Mouse (Mus musculus) thymus, postnatal 4 days (tissue): ENCODE measurements around the gene Olfr801.

Experiments
- DNase-seq: peaks from one replicate; pipeline ENCODE4 v3.0.0; 2021

The Olfr801 gene

GRCm38 (mm10) chr10:129673765-129674164 lies at the start of gene Olfr801:
Olfr801 (minus strand) TSS chr10:129673865.
- DNase-seq, result no peak

GRCm38 (mm10) chr10:129702910-129703309 lies 29.2 kb upstream of the Olfr801 start, which contains the start of gene Olfr804:
Olfr804 (plus strand) TSS chr10:129703210.
- DNase-seq, result no peak

GRCm38 (mm10) chr10:129694186-129694585 lies 20.5 kb upstream of the Olfr801 start, which contains the start of gene Olfr803:
Olfr803 (minus strand) TSS chr10:129694286.
- DNase-seq, result no peak

- no peak for DNase-seq
Measured at GRCm38 (mm10) chr10:129688069-129688468, 14.4 kb upstream of the Olfr801 start, which contains the start of gene Olfr802. Olfr802 (minus strand) TSS chr10:129688169.

GRCm38 (mm10) chr10:129657394-129657793 lies 16.3 kb downstream of the Olfr801 start, which contains the start of gene Olfr800:
Olfr800 (plus strand) TSS chr10:129657694.
- no peak for DNase-seq

- DNase-seq, result no peak
Measured at GRCm38 (mm10) chr10:129651763-129652162, 21.9 kb downstream of the Olfr801 start.

GRCm38 (mm10) chr10:129637184-129637583 lies 36.5 kb downstream of the Olfr801 start, which contains the start of gene Olfr799:
Olfr799 (plus strand) TSS chr10:129637484.
- no peak for DNase-seq

GRCm38 (mm10) chr10:129627834-129628233 lies 45.8 kb downstream of the Olfr801 start, which contains the start of gene Olfr798:
Olfr798 (minus strand) TSS chr10:129627934.
- no peak for DNase-seq

GRCm38 (mm10) chr10:129623251-129623650 lies 50.4 kb downstream of the Olfr801 start:
- DNase-seq, result no peak

GRCm38 (mm10) chr10:129621724-129622123 lies 51.9 kb downstream of the Olfr801 start:
- DNase-seq, result no peak
